Mouse (Mus musculus): ENCODE results near the gene Cavin3. TPM values are rescaled to one million over a fixed set of nuclear protein-coding genes. Genes with fewer than 3 reads are reported as not detected.

Gene Cavin3
- total RNA-seq, 2 experiments from 2014 or later: 31.4 to 35.5 TPM

- intact Hi-C loops (cut with DNase I): no loop called here
Measured at GRCm38 (mm10) chr7:105432058-105432457, 50.0 kb downstream of the Cavin3 start.

More at GRCm38 (mm10) chr7:105432058-105432457, 50.0 kb downstream of the Cavin3 start:
- no peak for DNase-seq

Other genes starting within 250 kb of the Cavin3 start
- not detected for gene Olfr688, start 194.2 kb downstream of the Cavin3 start, total RNA-seq (2021)
- gene Olfr689, start 171.1 kb downstream of the Cavin3 start, total RNA-seq (2021): not detected
- gene Olfr690, start 148.2 kb downstream of the Cavin3 start, total RNA-seq (2021): not detected
- gene Olfr691, start 140.0 kb downstream of the Cavin3 start, total RNA-seq (2021): not detected
- gene Olfr692, start 114.1 kb downstream of the Cavin3 start, total RNA-seq (2021): not detected
- gene Gm5901, start 107.3 kb downstream of the Cavin3 start, total RNA-seq (2021): not detected
- 10 to 100 TPM; 19.5 to 25.2 TPM for gene Fam160a2, start 82.2 kb downstream of the Cavin3 start, total RNA-seq (2021)
- under 1 TPM in 1 of 2 experiments, not detected in 1; 0.10 TPM for gene Cnga4, start 77.7 kb downstream of the Cavin3 start, total RNA-seq (2021)
- not detected for gene Cckbr, start 56.6 kb downstream of the Cavin3 start, total RNA-seq (2021)
- 100 to 1,000 TPM; 128 to 133 TPM for gene Smpd1, start 72.1 kb upstream of the Cavin3 start, total RNA-seq (2021)
- gene Apbb1, start 99.4 kb upstream of the Cavin3 start, total RNA-seq (2021): 10 to 100 TPM; 80.5 to 86.5 TPM
- under 1 TPM in 1 of 2 experiments, not detected in 1; 0.48 TPM for gene Hpx, start 117.8 kb upstream of the Cavin3 start, total RNA-seq (2021)
- gene Trim3, start 151.3 kb upstream of the Cavin3 start, total RNA-seq (2021): 10 to 100 TPM; 29.7 to 34.0 TPM
- 10 to 100 TPM; 83.7 to 94.3 TPM for gene Timm10b, start 157.8 kb upstream of the Cavin3 start, total RNA-seq (2021)
- gene Arfip2, start 158.1 kb upstream of the Cavin3 start, total RNA-seq (2021): 10 to 100 TPM; 22.0 to 22.9 TPM
- gene Gm45799, start 158.3 kb upstream of the Cavin3 start, total RNA-seq (2021): 1 to 10 TPM; 1.9 to 4.8 TPM
- gene Dnhd1, start 168.5 kb upstream of the Cavin3 start, total RNA-seq (2021): under 1 TPM; 0.67 to 0.76 TPM